Mouse (Mus musculus) liver, embryonic 14.5 days (tissue): ENCODE measurements at regions not wholly inside any gene's neighbourhood (a gene's known extent, or its start where the extent isn't known, plus 50 kb on each side); places are given as distances from the start of the nearest gene placed in this dataset.

Experiments
- CTCF ChIP-seq: IDR thresholded peaks from 2 replicates; pipeline ENCODE4 v1.5.1; 2016; ENCODE audit warnings: antibody characterized with exemption, low read depth, control low read depth
- EP300 ChIP-seq: IDR thresholded peaks from 2 replicates; pipeline ENCODE4 v1.6.1; 2016; ENCODE audit warnings: antibody characterized with exemption, low read depth

- TF ChIP-seq CTCF (no peak), EP300 (peak; percentile 39; the same call in 1 of the 2 replicates)
These were observed 94.3 kb upstream of the B430305J03Rik start for GRCm38 (mm10) chr3:61460076-61460475.
